Mouse (Mus musculus) c-Kit-positive CD71-positive TER-119-positive erythroid progenitor cells, embryonic 14.5 days (primary cell): ENCODE results near the gene Dnajc12.
"Not testable (repeated sequence)": the region's sequence is repeated elsewhere in the genome, so short reads cannot be mapped to it uniquely, and the experiment has no call there.

Experiments used
- DNase-seq: peaks from one replicate; pipeline ENCODE4 v3.0.0-alpha.2; 2013; ENCODE audit warnings: low spot score

Gene Dnajc12

GRCm38 (mm10) chr10:63386444-63386843 is 4.2 kb downstream of the Dnajc12 start:
- peak; percentile 84 for DNase-seq

DNA sequence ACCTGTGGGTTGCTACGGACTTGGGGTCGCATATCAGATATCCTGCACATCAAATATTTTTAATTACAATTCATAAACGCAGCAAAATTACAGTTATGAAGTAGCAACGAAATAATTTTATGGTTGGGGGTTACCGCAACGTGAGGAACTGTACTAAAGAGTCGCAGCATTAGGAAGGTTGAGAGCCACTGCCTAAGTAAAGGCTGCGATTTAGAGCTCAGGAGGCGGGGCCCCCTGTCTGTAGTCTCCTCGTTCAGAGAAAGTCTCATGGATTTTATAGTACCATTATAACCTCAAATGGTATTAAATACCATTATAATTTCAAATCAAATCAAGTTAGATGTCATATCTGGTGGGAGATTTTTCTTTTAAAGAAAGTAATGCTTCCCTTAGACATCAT is 4.7 kb downstream of the Dnajc12 start:
- DNase-seq = no peak

DNA sequence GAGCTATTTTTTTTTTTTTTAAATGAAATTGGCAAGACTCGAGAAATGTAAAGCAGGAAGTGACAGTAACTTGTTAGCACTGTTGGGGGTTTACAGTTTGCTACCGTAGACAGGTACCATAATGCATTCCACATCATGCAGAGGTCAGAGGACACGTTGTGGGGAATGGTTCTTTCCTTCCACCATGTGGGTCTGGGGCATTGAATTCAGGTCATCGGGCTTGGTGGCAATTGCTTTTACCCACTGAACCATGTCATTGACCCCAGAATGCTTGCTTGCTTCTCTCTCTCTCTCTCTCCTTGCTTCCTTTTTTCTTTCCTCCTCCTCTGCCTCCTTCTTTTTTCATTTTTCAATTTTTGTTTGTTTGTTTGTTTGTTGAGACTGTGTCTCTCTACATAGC is 6.7 kb downstream of the Dnajc12 start:
- no peak for DNase-seq

DNA sequence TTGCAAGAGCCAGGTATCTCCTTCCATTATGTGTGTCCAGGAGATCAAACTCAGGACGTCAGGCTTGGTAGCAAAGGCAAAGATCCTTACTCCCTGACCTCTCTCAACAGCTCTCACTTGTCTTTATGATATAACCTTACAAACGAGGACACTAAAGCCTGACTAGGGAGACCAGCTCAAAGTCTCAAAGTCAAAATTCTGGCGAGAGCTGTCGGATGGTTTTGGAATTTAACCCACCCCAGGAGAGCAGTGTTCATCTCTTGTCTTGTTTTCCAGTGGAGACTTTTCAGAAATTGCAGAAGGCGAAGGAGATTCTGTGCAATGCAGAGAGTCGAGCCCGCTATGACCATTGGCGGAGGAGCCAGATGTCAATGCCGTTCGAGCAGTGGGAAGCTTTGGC is 14.7 kb downstream of the Dnajc12 start:
- no peak for DNase-seq

- no peak for DNase-seq
These were observed 20.7 kb downstream of the Dnajc12 start for GRCm38 (mm10) chr10:63402731-63403504.

DNA sequence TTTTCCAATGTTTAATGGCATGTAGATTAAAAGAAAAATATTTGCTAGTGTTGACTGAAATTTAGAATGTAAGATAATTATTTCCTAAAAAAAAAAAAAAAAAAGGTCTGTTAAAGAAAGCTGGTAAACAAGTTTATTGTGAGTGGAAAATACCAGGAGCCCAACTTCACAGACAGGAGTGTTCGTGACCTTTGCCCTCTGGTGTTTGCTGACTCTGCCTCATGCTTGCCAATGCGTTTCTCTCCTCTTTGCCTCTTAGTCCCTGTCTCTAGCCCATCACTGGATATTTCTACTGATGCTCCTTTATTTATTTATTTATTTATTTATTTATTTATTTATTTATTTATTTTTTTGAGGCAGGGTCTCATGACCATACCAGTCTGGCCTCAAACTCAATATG is 21.4 kb downstream of the Dnajc12 start:
- no peak for DNase-seq

GRCm38 (mm10) chr10:63410162-63410956 is 28.1 kb downstream of the Dnajc12 start:
- DNase-seq = no peak

DNA sequence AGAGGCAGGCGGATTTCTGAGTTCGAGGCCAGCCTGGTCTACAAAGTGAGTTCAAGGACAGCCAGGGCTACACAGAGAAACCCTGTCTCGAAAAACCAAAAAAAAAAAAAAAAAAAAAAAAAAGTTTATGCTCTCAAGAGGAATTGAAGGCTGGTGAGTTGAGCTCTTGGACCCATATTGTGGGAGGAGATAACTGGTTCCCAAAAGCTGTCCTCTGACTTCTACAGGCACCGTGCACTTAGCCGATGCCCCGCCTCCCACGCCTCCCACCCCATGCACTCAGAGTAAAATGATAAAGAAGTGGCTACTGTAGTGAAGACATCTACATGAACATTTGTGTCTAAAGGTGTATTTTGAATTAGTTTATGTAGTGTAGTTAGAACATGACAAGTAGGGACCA is 29.4 kb downstream of the Dnajc12 start:
- not testable (repeated sequence) for DNase-seq

DNA sequence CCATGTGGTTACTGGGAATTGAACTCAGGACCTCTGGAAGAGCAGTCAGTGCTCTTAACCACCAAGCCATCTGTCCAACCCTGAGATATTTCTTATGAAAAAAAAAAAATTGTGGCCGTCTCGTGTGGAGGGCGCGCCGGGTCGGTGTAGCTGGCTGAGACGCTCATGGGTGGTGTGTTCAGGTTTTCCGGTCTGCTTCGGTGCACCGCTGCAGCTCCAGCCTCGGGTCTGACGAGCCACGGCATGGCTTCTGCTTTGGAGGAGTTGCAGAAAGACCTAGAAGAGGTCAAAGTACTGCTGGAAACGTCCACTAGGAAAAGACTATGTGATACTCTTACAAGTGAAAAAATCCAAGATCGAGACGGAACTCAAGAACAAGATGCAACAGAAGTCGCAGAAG is 30.5 kb downstream of the Dnajc12 start:
- DNase-seq = no peak

DNA sequence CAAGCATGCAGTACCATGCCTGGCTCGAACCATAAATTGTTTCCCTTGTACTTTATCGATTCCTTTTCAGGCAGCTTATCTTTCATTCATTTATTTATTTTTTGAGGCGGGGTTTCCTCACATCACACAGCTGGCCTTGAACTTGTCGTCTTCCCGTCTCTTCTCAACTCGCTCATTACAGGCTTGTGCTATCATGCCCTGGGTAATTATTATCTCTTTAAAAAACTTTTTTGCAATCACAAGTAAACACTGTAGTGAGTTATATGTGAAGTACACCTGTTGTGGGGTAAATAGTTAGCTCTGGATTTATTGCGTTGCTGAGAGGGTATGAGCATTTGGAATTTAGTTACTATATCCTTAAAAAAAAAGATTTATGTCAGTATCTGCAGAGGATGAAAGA is 33.0 kb downstream of the Dnajc12 start:
- DNase-seq = no peak

GRCm38 (mm10) chr10:63415850-63416249 is 33.6 kb downstream of the Dnajc12 start:
- DNase-seq = no peak

DNA sequence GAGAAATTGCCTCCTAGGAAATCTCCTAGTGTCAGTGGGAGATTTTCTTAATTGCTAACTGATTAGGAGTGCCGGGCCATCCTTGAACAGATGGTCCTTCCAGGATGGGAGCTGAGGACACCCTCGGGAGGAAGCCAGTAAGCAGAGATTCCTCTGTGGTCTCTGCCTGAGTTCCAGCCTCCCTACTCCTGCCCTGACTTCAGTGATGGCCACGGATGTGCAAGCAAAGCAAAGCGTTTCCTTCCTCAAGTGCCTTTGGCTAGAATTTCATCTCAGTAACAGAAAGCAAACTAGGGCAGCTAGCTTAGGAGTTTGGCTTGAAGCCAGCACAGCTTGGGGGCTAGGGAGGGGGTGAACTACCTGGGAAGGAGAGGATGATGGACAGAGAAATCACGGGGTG is 34.8 kb downstream of the Dnajc12 start:
- DNase-seq = no peak

GRCm38 (mm10) chr10:63421739-63422735 is 39.8 kb downstream of the Dnajc12 start, which contains the start of gene Gm7075:
Gene Gm7075 (minus strand): TSS chr10:63421789.
- DNase-seq = peak; percentile 60

DNA sequence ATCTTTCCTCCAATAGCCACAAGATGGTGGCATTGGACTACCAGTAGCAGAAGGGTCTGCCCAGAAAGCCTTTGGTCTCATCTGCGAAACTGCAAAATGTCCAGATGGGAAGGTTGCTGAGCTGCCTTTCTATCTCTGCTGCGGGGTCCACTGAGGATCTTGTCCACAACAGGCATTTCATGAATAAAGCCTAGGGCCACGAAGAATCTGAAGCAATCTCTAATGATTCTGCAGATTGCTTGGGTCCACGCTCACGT is 40.4 kb downstream of the Dnajc12 start:
- no peak for DNase-seq

DNA sequence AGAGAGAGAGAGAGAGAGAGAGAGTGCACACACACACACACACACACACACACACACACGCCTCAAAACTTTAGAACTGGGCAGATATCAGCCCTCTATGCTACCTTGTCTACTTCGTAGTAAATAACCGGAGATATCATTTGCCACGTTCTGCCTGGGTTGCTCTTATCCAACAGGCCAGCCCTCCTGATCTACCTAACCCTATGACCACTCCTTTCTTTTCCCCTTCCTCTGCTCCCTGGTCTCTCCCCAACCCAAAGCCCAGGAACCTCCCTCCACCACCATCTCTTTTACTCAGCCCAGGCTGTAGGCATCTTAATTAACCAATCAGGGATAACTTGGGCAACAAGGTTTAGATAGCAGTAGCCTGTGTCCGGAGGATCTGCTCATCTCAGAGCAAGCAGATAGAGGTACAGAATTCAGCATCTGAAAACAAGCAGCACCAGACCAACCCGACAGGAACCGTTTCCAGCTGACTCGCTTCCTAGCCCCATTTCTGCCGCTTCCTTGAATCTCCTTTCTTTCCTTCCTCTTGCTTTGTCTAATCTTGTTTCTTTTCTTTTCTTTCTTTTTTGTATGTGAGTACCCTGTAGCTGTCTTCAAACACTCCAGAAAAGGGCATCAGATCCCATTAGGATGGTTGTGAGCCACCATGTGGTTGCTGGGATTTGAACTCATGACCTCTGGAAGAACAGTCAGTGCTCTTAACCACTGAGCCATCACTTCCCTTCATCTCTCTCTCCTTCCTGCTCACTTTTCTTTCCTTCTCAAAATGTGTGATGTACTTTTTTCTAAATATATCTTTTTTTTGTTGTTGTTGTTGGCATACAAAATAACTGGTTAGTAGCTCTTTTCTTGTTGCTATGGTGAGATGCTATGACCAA is 41.6 kb downstream of the Dnajc12 start:
- DNase-seq = peak; percentile 55

DNA sequence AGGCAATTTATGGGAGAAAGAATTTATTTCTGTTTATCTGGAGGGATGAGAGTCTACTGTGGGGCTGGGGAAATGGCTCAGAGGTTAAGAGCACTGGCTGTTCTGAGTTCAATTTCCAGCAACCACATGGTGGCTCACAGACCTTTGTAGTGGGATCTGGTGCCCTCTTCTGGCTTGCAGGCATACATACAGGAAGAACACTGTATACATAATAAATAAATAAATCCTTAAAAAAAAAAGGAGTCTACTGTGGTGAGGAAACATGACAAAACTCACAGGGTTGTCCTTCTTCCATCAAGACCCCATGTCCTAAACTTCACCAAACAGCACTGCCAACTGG is 42.2 kb downstream of the Dnajc12 start:
- DNase-seq = peak; percentile 56

- no peak for DNase-seq
These were observed 44.9 kb downstream of the Dnajc12 start for GRCm38 (mm10) chr10:63427146-63427545.

- peak; percentile 31 for DNase-seq
These were observed 46.2 kb downstream of the Dnajc12 start for GRCm38 (mm10) chr10:63428243-63429022.

- DNase-seq = no peak
These were observed 46.7 kb downstream of the Dnajc12 start for GRCm38 (mm10) chr10:63429023-63429340.

DNA sequence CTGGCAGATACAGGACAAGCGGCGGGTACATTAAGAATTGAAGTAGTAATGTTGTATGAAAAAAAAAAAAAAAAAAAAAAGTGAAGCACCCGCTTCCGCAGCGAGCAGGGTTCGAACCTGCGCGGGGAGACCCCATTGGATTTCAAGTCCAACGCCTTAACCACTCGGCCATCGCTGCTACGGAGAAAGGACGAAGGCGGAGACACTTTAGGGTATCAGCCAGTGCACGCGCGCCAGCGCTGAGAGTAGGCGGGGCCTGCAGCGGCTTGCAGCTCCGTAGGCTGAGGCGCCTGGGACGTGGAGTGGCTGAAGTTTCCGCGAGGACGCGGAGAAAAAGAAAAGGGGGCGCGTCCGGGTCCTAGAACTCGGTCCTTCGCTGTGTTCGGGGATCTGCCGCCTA is 47.1 kb downstream of the Dnajc12 start:
- DNase-seq = peak; percentile 95

GRCm38 (mm10) chr10:63429785-63430305 is 47.6 kb downstream of the Dnajc12 start, which contains the start of gene Ctnna3:
Gene Ctnna3 (plus strand): TSS chr10:63430098.
- DNase-seq = peak; percentile 91
